Comparison of ENCODE assay signal across 8 mouse cellular contexts in genomic region chr7:81214153-81214907, GRCm38 (mm10). TPM values are rescaled to one million over a fixed set of nuclear protein-coding genes. Genes with fewer than 3 reads are reported as not detected.
DNase-seq lines count a peak whose midpoint lies in the region; ATAC-seq and TF ChIP-seq lines count a peak whose summit lies in the region.

No protein-coding gene starts in this region.

- WGBS in heart, embryonic 13.5 days, result 5% methylated on average over 37 of the region's 40 CpGs
- 7% methylated on average over 39 of the region's 40 CpGs for WGBS in liver, embryonic 13.5 days (ENCODE audit: insufficient replicate concordance)

- TF ChIP-seq CTCF in C2C12 (IDR thresholded peaks at IDR 0.05; ENCODE audit: control insufficient read depth, insufficient read depth, insufficient read length), result no peak

- H3K4me3 ChIP-seq in C2C12 (ENCODE audit: insufficient read depth, poor library complexity, severe bottlenecking), result peak overlapping the region; percentile 21
- H3K4me3 ChIP-seq in heart, embryonic 13.5 days, result peak overlapping the region; percentile 67
- peak overlapping the region; percentile 58 for H3K4me3 ChIP-seq in liver, embryonic 13.5 days (replicated peaks)

- H3K79me3 ChIP-seq in C2C12 (ENCODE audit: low read depth), result no peaks in the 10 kb centered on the region

- H3K36me3 ChIP-seq in C2C12 (ENCODE audit: control insufficient read depth, insufficient read depth), result no peaks in the 10 kb centered on the region
- no peaks in the 10 kb centered on the region for H3K36me3 ChIP-seq in heart, embryonic 13.5 days
- no peaks in the 10 kb centered on the region for H3K36me3 ChIP-seq in liver, embryonic 13.5 days

- peak overlapping the region; percentile 81 for H3K9ac ChIP-seq in heart, embryonic 13.5 days
- H3K9ac ChIP-seq in liver, embryonic 13.5 days, result peak overlapping the region; percentile 47

- H3ac ChIP-seq in C2C12 (ENCODE audit: control insufficient read depth, insufficient read length, low read depth), result peak overlapping the region; percentile 31

- H3K4me2 ChIP-seq in heart, embryonic 13.5 days, result peak overlapping the region; percentile 83
- H3K4me2 ChIP-seq in liver, embryonic 13.5 days, result peak overlapping the region; percentile 69

- H3K4me1 ChIP-seq in heart, embryonic 13.5 days, result peaks cover 23% of the 10 kb centered on the region
- peaks cover 23% of the 10 kb centered on the region for H3K4me1 ChIP-seq in liver, embryonic 13.5 days (replicated peaks)

- peak overlapping the region; percentile 36; the same call in 1 of the 2 replicates for H3K27ac ChIP-seq in heart, embryonic 13.5 days (replicated peaks)
- H3K27ac ChIP-seq in liver, embryonic 13.5 days, result no peak overlapping the region

- no peaks in the 10 kb centered on the region for H3K79me2 ChIP-seq in C2C12 (ENCODE audit: control insufficient read depth, insufficient read depth)

- DNase-seq in adrenal gland, adult (ENCODE audit: inconsistent age in 2 of 2, low spot score in 1 of 2), result peak; percentile 61 to 74
- DNase-seq in adrenal gland, postnatal 36 days, result no peak
- no peak for DNase-seq in liver, embryonic 13.5 days
- DNase-seq in frontal cortex, postnatal 14 days (ENCODE audit: low spot score in 2 of 2), result no peak
- no peak for DNase-seq in urinary bladder, adult 2 months (ENCODE audit: low spot score)
- no peak for DNase-seq in natural killer cell, adult 2 months (ENCODE audit: low spot score in 2 of 2)

- no peaks in the 10 kb centered on the region for H3K9me3 ChIP-seq in heart, embryonic 13.5 days
- no peaks in the 10 kb centered on the region for H3K9me3 ChIP-seq in liver, embryonic 13.5 days (replicated peaks)

- H3K27me3 ChIP-seq in C2C12 (ENCODE audit: control insufficient read depth, insufficient read depth, insufficient read length), result peaks cover 10% of the 10 kb centered on the region
- peaks cover 54% of the 10 kb centered on the region for H3K27me3 ChIP-seq in heart, embryonic 13.5 days (replicated peaks)
- peaks cover 76% of the 10 kb centered on the region for H3K27me3 ChIP-seq in liver, embryonic 13.5 days

- no peak for ATAC-seq in heart, embryonic 13.5 days (ENCODE audit: extremely low read depth, insufficient number of reproducible peaks, low FRiP score, low TSS enrichment)
- 0 out of 2 replicates have a peak, but pooled peaks have one; percentile 6 for ATAC-seq in liver, embryonic 13.5 days (ENCODE audit: low read depth)

TF ChIP-seq in C2C12, 6 proteins besides CTCF, POLR2A, EP300 and RAD21:
- TF ChIP-seq USF1 (IDR thresholded peaks at IDR 0.05; ENCODE audit: low read depth), result no peak
- TF ChIP-seq MAX (IDR thresholded peaks at IDR 0.05), result no peak
- TF ChIP-seq MYOD1 (IDR thresholded peaks at IDR 0.05; ENCODE audit: control insufficient read depth, insufficient read length, low read depth), result no peak
- TF ChIP-seq FOSL1 (IDR thresholded peaks at IDR 0.05; ENCODE audit: insufficient read depth, low read length, poor library complexity, severe bottlenecking), result no peak
- no peak for TF ChIP-seq MYOG (IDR thresholded peaks at IDR 0.05; ENCODE audit: control insufficient read depth, extremely low read depth, insufficient read length)
- no peak for TF ChIP-seq CEBPB (IDR thresholded peaks at IDR 0.05; ENCODE audit: low read depth)

RNA-seq across cellular contexts. Expression of gene Pde8a, which starts 0.9 kb away (rescaled TPM):
- 10 to 100 TPM; 28.9 to 37.4 TPM for total RNA-seq in adrenal gland, postnatal 36 days (2021)
- 2.1 TPM for polyA plus RNA-seq in C2C12 (2012; fragmentation: generic; extraction: Trizol)
- 2.8 and 2.9 TPM in 2 replicates for polyA plus RNA-seq in heart, embryonic 13.5 days (2015; fragmentation: Nextera tagmentation; extraction: Ambion mirVana)
- polyA plus RNA-seq in liver, embryonic 13.5 days (2015; fragmentation: Nextera tagmentation; extraction: Ambion mirVana), result 1.2 and 1.4 TPM in 2 replicates
- 14.1 and 16.4 TPM in 2 replicates for polyA plus RNA-seq in urinary bladder, adult 2 months (2012; rRNA removed)

Comparison
In these comparisons a context has a peak if more than half of its experiments do, and no peak if none do; other contexts are left out.
1. DNase-seq: peak in adrenal gland, adult (2 of 2); none in adrenal gland, postnatal 36 days (0 of 2), liver, embryonic 13.5 days (single experiment), frontal cortex, postnatal 14 days (0 of 2), urinary bladder, adult 2 months (single experiment) and natural killer cell, adult 2 months (0 of 2).
2. Peak in every context shown above with its lines, with median percentiles within 50 percentile points of each other: H3K4me3 ChIP-seq.